Mouse (Mus musculus): Measurements from ENCODE around the gene Sgf29. TPM values are rescaled to one million over a fixed set of nuclear protein-coding genes. Genes with fewer than 3 reads are reported as not detected.

Gene Sgf29
- polyA plus RNA-seq, 1 experiment from 2014 or later, result 48.3 TPM

DNA sequence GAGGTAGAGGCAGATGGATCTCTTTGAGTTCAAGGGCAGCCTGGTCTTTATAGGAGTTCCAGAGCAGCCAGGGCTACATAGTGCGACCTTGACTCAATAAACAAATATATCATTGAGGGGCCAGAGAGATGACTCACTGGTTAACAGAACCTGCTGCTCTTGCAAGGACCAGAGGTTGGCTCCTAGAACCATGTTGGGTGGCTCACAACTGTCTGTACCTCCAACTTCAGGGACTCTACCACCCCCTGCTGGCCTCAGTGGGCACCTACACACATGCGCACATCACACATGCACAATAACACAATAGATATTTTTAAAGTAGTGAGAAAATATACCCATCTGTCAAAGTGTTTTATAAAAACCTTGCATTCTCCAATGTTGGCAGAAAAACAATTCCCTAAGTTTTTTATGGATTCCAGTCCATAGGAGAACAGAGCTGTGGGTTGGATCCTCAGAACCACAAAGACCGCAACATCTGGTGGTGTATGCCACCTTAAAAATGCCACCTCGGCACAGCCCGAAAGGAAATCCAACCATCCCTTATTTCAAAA is 69.8 kb downstream of the Sgf29 start:
- H3K27ac ChIP-seq (replicated peaks), result no peak overlapping the region
- WGBS, result 96% methylated on average over 5 of the region's 5 CpGs

DNA sequence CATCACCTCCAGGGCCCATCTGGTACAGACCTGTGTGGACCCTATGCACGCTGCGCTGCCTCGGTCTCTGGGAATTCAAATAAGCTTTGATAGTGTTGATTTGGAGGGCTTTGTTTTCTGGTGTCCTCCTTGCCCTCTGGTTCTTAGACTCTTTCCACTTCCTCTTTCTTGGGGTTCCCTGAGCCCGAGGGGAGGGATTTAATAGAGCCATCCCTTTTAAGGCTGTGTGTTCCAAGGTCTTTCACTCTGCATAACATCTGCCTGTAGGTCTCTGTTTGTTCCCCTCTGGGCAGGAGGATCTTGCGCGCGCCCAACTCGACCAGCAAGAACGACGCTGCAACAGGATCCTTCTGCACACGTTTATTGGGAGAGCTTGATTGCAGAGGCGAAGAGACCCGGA is 72.5 kb downstream of the Sgf29 start:
- no peak overlapping the region for H3K27ac ChIP-seq (replicated peaks)
- no peaks in the 10 kb centered on the region for H3K9me3 ChIP-seq
- ATAC-seq (ENCODE audit: low read depth), result no peak
- no peaks in the 10 kb centered on the region for H3K27me3 ChIP-seq
- H3K4me3 ChIP-seq, result no peak overlapping the region
- no peaks in the 10 kb centered on the region for H3K4me1 ChIP-seq (replicated peaks)
- H3K4me2 ChIP-seq, result no peak overlapping the region
- WGBS, result 91% methylated on average over 13 of the region's 13 CpGs
- no peak overlapping the region for H3K9ac ChIP-seq
- H3K36me3 ChIP-seq, result no peaks in the 10 kb centered on the region

More for the DNA sequence above, 69.8 kb downstream of the Sgf29 start:
- Histone ChIP-seq H3K4me3 (no peak overlapping the region), H3K9ac (no peak overlapping the region), H3K9me3 (no peaks in the 10 kb centered on the region), H3K4me1 (replicated peaks) (no peaks in the 10 kb centered on the region), H3K36me3 (no peaks in the 10 kb centered on the region), H3K4me2 (no peak overlapping the region), H3K27me3 (no peaks in the 10 kb centered on the region)
- ATAC-seq (ENCODE audit: low read depth), result no peak

Other genes starting within 250 kb of the Sgf29 start
- gene Cd19, start 234.4 kb upstream of the Sgf29 start, polyA plus RNA-seq (2015; fragmentation: Nextera tagmentation; extraction: Ambion mirVana), result 0.07 TPM in 1 of 2 replicates, not detected in the other
- gene Rabep2, start 220.6 kb upstream of the Sgf29 start, polyA plus RNA-seq (2015; fragmentation: Nextera tagmentation; extraction: Ambion mirVana), result 24.6 and 25.6 TPM in 2 replicates
- gene Atp2a1, start 186.2 kb upstream of the Sgf29 start, polyA plus RNA-seq (2015; fragmentation: Nextera tagmentation; extraction: Ambion mirVana), result 2.1 and 11.5 TPM in 2 replicates
- 60.2 and 62.3 TPM in 2 replicates for gene Sh2b1, start 173.9 kb upstream of the Sgf29 start, polyA plus RNA-seq (2015; fragmentation: Nextera tagmentation; extraction: Ambion mirVana)
- 122 and 144 TPM in 2 replicates for gene Tufm, start 161.9 kb upstream of the Sgf29 start, polyA plus RNA-seq (2015; fragmentation: Nextera tagmentation; extraction: Ambion mirVana)
- 68.2 and 83.1 TPM in 2 replicates for gene Atxn2l, start 145.9 kb upstream of the Sgf29 start, polyA plus RNA-seq (2015; fragmentation: Nextera tagmentation; extraction: Ambion mirVana)
- 188 and 200 TPM in 2 replicates for gene Eif3c, start 82.9 kb upstream of the Sgf29 start, polyA plus RNA-seq (2015; fragmentation: Nextera tagmentation; extraction: Ambion mirVana)
- gene Apobr, start 64.4 kb upstream of the Sgf29 start, polyA plus RNA-seq (2015; fragmentation: Nextera tagmentation; extraction: Ambion mirVana), result 0.29 and 0.95 TPM in 2 replicates
- gene Cln3, start 63.5 kb upstream of the Sgf29 start, polyA plus RNA-seq (2015; fragmentation: Nextera tagmentation; extraction: Ambion mirVana), result 26.3 and 27.9 TPM in 2 replicates
- gene Il27, start 54.4 kb upstream of the Sgf29 start, polyA plus RNA-seq (2015; fragmentation: Nextera tagmentation; extraction: Ambion mirVana), result not detected in 2 replicates
- 7.1 and 9.6 TPM in 2 replicates for gene Nupr1, start 18.4 kb upstream of the Sgf29 start, polyA plus RNA-seq (2015; fragmentation: Nextera tagmentation; extraction: Ambion mirVana)
- 1.4 and 2.1 TPM in 2 replicates for gene Sult1a1, start 27.1 kb downstream of the Sgf29 start, polyA plus RNA-seq (2015; fragmentation: Nextera tagmentation; extraction: Ambion mirVana)
- gene Bola2, start 46.1 kb downstream of the Sgf29 start, polyA plus RNA-seq (2015; fragmentation: Nextera tagmentation; extraction: Ambion mirVana), result 109 and 143 TPM in 2 replicates
- 16.2 and 20.5 TPM in 2 replicates for gene Slx1b, start 46.5 kb downstream of the Sgf29 start, polyA plus RNA-seq (2015; fragmentation: Nextera tagmentation; extraction: Ambion mirVana)
- 92.4 and 107 TPM in 2 replicates for gene Coro1a, start 58.5 kb downstream of the Sgf29 start, polyA plus RNA-seq (2015; fragmentation: Nextera tagmentation; extraction: Ambion mirVana)
- 97.6 and 108 TPM in 2 replicates for gene Mapk3, start 110.3 kb downstream of the Sgf29 start, polyA plus RNA-seq (2015; fragmentation: Nextera tagmentation; extraction: Ambion mirVana)
- 0.56 and 1.5 TPM in 2 replicates for gene Gdpd3, start 117.0 kb downstream of the Sgf29 start, polyA plus RNA-seq (2015; fragmentation: Nextera tagmentation; extraction: Ambion mirVana)
- gene Ypel3, start 127.6 kb downstream of the Sgf29 start, polyA plus RNA-seq (2015; fragmentation: Nextera tagmentation; extraction: Ambion mirVana), result 204 and 215 TPM in 2 replicates
- 0.25 and 0.66 TPM in 2 replicates for gene Tbx6, start 132.2 kb downstream of the Sgf29 start, polyA plus RNA-seq (2015; fragmentation: Nextera tagmentation; extraction: Ambion mirVana)
- 216 and 230 TPM in 2 replicates for gene Ppp4c, start 143.2 kb downstream of the Sgf29 start, polyA plus RNA-seq (2015; fragmentation: Nextera tagmentation; extraction: Ambion mirVana)
- 36.8 and 40.6 TPM in 2 replicates for gene Fam57b, start 148.4 kb downstream of the Sgf29 start, polyA plus RNA-seq (2015; fragmentation: Nextera tagmentation; extraction: Ambion mirVana)
- gene 4930451I11Rik, start 182.3 kb downstream of the Sgf29 start, polyA plus RNA-seq (2015; fragmentation: Nextera tagmentation; extraction: Ambion mirVana), result not detected in 2 replicates
- 8.2 and 9.5 TPM in 2 replicates for gene Doc2a, start 198.1 kb downstream of the Sgf29 start, polyA plus RNA-seq (2015; fragmentation: Nextera tagmentation; extraction: Ambion mirVana)
- gene Hirip3, start 212.7 kb downstream of the Sgf29 start, polyA plus RNA-seq (2015; fragmentation: Nextera tagmentation; extraction: Ambion mirVana), result 19.0 and 19.9 TPM in 2 replicates
- 74.3 and 79.1 TPM in 2 replicates for gene Ino80e, start 213.1 kb downstream of the Sgf29 start, polyA plus RNA-seq (2015; fragmentation: Nextera tagmentation; extraction: Ambion mirVana)
- gene Taok2, start 235.4 kb downstream of the Sgf29 start, polyA plus RNA-seq (2015; fragmentation: Nextera tagmentation; extraction: Ambion mirVana), result 48.7 and 50.5 TPM in 2 replicates